Mouse (Mus musculus) kidney, postnatal 14 days (tissue): ENCODE measurements at regions not wholly inside any gene's neighbourhood (a gene's known extent, or its start where the extent isn't known, plus 50 kb on each side); places are given as distances from the start of the nearest gene placed in this dataset.

Experiments
- DNase-seq: peaks from one replicate; pipeline ENCODE4 v3.0.0; 2022; ENCODE audit warnings: mixed read lengths

DNA sequence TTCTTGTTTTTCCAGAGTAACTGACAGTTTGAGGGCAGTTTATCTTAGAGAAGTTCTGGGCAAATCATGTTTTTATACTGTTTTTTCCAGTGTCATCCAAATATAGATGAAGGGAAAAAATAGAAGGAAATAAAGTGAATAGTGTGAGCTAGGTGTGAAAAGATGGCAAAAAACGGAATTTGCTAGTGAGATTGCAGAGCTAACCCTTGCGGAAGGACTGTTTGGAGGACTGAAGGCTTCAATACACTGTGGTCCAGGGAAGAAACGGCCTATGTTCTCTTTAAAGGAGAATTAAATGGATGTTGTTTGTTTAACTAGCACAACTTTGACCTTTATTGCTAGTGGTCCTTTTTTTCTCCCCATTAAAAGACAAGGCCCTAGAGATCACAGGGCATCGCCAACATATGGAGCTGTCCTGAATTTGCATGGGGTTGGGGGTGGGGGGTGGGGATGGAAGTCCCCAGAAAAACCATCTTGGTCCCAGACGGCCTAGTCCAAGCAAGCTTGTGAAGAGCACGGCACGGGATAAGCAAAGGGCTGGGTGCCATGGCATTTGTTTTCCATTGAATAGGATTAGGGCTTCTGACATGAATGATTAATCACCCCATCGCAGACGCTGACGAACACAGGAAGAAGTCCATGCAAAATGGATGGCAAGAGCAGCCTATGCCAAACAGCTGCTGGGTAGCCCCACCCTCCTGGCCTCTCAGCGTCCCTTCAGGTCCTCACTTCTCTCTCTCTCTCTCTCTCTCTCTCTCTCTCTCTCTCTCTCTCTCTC lies 480.0 kb downstream of the Nuf2 start:
- DNase-seq = peak; percentile 18

DNA sequence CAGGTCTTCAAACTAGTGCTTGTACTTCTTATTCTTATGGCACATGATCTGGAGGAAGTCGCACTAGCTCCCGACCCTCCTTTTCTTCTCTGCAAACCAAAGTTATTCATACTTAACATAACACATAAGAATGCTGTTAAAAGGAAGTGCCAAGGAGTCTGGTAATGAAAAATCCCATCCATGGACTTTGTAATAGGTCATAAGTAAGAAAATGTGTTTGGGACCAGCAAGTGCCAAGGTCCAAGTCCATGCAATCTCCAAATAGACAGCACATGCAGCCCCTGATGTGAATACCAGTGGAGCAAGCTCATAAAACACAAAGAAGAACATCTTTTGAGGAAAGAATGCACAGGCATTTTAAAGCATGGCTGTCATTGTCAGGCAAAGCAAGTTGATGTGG lies 481.4 kb downstream of the Nuf2 start:
- DNase-seq = no peak

DNA sequence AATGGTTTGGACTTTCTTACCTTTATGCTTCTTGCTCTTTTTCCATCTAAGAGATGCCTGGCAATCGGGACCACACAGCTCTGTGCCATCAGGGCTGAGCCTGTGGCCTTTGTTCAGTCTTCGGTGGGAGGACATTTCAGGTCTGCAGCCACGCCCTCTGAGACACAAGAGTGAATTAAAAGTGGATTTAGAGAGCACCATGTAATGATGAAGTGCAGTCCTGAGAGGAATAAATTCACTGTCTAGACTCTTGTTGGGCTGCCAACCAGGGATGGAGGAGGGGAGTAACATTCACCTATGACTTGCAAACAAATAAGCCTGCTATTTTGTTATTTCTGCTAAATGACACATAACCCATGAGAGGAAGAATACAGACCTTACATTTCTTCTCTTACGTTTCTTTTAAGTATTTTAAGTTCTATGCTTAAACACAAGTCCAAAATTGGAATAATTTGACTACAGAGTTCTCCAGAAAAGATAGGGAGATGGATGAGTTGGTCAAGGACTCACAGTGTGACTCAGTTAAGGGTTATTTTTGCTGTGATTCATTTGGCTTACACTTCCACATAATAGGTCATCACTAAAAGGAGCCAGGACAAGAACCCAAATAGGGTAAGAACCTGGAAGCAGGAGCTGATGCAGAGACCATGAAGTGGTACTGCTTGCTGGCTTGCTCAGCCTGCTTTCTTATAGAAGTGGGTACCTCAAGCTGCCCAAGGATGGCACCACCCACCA lies 484.3 kb downstream of the Nuf2 start:
- DNase-seq = no peak

DNA sequence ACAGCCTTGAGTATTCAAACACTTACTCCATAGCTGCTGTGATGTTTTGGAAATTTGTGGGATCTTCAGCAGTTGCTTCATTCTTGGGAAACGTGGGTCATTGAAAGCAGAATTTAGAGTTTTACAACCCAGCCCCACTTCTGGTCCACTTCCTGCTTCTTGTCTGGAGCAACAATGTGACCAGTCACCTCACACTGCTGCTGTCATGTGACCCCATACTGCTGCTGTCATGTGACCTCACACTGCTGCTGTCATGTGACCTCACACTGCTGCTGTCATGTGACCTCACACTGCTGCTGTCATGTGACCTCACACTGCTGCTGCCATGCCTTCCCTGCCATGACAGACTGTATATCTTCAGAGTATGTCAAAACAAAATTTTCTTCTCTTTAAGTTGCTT lies 497.7 kb downstream of the Nuf2 start:
- no peak for DNase-seq

DNA sequence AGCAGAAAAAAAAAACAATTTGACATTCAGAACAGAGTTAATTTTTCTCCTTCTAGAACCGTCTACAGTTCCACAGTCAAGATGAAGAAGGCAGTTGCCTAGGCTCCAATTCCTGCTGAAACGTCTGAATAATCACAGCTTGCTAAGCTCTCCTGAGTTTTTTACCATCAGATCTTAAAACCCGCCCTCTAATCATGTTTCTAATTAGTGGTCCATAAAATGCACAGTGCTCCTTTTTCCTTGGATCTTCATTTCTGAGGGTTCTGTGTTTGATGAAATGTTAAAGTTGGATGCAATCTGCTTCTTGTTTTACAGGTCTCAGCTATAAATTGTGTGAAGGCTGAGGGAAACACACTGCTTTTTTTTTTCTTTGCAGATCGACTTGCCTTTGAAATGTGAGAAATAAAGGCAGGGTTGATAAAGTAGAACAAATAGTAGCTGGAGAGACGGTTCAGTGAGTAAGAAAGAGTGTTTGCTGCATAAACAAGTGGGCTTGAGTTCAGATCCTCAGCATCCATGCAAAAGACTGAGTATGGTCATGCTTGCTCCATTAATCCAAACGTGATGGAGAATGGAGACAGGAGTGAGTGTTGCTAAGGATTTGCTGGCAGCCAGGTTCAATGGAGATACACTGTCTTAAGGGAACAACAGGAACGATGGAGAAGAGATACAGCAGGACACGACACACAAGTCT lies 499.3 kb downstream of the Nuf2 start:
- DNase-seq = no peak

DNA sequence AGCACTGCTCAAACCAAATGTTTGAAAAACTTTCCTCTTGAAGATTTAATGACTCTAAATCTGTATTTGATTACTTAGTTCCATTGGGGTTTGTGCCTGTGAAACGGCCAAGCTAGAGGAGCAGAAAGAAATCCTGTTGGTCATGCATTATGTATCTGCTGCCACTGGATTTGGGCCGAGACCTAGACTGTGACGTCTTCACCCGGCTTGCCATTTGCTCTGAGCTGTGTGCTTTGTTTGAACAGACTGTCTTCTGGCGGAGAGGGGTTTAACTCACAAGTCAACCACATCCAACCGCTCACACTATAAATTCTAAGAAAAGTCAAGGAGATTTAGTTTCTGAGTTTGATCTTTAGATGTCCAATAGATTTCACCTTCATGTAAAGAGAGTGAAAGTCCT lies 503.6 kb downstream of the Nuf2 start:
- DNase-seq = no peak

DNA sequence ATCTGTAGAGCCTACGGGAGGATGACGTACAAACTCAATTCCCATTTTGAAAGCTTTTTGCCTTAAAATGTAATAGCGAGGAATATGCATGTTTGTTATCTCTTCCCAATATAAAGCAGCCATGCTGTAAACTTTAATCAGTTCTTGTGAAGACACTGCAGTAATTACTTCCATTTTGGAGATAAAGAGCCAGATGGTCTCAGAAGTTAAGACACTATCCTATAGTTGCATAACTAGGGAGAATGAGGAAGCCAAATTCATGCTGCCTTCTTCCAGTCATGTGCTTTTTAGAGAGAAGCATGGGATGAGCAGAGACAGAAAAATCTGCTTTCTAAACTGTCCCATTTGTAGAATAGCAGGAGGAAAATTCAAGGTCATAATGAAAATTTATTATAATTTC lies 504.0 kb downstream of the Nuf2 start:
- no peak for DNase-seq

DNA sequence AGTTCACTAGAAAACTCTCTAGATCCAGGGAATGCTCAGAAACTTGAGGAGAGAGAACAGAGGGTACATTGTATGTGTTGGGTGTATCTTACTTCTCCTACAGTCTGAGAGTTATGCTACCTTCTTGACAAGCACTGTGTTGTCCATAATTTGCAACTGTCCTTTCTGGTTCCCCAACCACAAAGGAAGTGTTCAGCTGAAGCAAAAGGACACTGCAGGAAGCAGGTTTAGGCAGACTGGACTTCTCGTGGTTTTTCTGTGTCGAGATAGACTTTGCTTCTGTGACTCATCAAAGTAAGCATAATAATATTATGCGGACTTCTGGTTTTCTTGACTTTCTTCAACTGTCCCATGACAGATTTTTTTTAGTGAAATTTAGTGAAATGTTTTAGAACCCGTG lies 506.7 kb downstream of the Nuf2 start:
- DNase-seq = no peak

DNA sequence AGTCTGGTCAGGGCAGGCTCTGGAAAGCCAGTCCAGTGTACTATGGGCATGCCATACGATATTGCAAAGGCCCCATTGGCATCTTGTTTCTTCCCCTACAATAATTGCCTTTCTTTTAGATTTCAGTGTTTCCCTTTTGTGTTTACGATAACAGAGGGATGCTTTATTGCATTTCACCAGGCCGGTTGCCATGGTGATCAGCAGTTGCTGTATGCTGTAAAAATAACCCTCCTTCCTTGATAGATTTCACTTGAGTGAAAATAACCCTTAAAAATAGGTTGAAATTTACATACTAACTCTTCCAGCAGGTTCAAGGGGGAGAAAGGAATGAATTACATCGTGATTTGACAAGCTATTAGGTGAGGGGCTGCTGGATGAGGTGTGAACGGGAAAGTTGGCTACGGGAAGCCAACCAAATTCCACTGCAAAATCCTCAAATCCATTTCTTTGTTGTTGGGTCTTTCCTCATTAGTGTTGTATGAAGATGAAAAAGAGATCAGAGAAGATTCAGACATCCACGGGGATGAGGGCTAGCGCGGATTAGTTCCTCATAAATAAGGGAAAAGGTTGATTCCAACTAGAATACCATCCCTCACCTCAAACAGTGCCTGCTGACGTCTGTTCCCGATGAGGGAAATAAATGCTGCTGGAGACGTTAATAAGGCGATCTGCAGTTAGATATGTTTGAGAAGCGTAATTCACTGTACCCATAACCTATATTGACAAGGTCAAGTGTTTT lies 539.6 kb downstream of the Nuf2 start:
- no peak for DNase-seq

DNA sequence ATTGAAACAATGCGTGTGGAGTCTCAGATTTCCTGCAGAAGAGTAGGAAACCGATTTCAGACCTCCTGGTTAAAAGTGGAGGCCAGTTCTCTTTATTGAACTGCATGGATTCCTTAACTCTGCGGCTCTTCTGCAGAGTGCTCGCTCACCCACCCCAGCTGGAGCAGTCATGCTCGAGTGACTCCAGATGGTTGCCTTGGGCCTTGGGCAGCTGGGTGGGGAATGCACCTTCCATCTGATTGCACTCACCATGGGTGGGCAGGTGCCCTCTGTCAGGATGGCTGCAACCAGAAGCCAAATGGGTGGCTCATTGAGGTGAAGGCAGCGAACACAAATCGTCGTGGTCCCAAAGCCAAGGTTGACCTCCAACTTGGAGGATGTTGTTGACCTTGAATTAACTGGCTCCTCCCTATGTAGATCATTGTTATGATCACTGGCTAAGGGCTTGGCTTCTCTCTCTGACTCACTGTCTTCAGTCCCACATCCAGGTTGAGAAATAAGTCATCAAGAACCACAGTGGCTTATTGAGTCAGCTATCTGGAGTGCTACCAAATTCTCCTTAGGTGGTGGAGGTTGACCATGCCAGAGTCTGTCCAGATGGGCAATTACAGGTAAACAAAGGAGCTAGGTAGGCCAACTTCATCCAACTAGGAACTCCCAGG lies 543.1 kb upstream of the Pbx1 start:
- DNase-seq = peak; percentile 10

DNA sequence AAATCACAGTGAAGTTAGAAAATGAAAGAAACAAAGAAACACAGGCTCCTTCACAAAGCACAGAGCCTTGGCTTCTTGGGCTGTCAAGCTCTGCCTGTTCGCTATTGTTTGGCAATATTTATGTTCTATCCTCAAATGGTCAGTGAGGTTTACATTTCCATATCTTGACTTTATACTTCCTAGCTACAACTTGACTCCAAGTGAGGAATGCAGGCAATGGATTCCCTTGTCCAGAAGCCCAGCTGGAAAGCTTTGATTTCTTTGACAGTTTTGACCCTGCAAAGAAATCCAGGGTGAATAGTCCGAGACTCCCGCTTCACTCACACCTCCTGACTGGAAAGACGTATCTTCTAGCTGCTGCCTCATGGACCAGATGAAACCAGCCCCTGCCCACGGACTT lies 537.3 kb upstream of the Pbx1 start:
- peak; percentile 36 for DNase-seq

DNA sequence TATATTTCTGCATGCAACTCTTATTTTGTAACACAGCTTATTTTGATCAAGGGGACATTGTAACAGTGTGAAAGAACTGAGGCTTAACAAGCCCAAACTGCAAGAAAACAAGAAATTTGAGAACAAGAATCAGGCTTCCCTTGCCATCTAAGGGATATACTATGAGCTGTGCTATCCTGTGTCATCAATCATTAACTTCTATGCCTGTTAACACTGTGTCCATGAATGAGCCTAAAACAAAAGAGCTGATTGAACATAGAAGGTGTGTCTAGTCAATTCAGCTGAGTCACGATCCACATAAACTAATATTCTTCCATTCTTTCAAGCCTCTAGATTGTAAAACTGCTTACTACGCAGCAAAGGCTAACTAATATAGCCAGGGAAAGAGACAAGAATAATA lies 535.3 kb upstream of the Pbx1 start:
- DNase-seq = no peak

DNA sequence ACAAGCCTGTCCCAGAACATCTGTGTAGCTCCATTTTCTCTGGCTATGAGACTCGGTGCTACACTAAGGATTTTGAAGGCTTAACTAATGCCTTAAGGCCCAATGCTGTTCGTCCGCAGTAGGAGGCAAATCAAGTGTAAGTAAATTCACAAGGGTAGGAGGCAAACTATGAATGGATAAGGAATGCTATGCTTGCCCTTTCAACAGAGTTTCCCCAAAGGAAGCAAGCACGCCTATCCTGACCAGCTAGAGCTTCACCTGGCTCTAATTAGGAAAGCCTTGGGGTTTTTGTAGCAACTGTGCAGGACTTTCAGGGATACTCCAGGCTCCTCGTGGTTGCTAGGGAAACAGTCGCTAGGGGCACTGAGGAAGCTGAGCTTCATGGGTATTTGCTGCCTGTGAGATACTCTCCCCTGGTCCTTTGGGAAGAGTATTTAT lies 532.4 kb upstream of the Pbx1 start:
- no peak for DNase-seq

DNA sequence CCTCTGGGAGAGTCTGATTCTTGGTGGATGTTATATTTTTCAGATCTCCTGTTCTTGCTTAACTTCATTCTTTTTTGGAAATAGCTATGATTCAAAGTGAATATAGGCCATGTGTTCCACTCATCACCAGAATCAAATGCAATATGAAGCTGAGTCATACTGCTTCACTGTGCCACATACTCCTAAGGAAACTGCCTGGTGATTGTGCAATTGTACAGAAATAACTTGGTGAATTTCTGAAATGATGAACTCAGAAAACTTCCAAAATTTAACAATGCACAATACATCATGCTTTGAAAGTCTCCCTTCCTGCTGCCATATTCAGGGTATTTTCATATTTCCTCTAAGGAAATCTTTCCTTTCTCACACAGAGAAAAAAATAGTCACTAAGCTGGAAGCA lies 518.9 kb upstream of the Pbx1 start:
- peak; percentile 6 for DNase-seq

DNA sequence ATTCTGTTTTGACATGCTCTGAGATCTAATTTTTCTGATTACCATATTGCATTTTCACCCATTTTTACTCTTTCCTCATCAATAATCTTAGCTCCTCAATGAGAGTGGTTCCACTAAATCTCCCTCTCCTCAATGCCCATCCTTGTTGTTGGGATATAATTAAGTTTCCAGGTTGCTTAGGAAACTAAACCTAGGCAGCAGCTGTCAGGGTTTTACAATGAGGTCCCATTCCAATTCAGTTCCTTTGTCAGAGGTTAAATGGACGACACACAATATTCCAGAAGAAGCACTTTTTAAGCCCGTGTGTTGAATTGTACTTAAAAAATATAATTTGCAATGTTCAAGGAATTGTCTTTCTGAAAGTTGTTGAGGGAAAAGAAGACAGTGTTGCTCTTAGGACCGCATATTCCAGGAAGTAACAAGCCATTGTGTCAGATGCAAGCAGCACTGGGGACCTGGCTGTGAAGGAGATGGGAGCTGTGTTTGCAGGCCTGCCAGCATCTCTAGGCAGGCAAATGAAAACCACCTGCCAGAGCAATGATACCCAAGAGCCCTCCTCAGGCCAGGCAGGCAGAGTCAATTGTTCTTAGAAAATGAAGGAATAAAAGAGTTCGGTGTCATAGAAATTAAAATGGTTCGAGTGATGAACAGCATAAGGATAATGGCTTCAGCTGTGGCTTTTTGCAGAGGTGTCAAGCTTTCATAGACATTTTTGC lies 492.2 kb upstream of the Pbx1 start:
- no peak for DNase-seq

DNA sequence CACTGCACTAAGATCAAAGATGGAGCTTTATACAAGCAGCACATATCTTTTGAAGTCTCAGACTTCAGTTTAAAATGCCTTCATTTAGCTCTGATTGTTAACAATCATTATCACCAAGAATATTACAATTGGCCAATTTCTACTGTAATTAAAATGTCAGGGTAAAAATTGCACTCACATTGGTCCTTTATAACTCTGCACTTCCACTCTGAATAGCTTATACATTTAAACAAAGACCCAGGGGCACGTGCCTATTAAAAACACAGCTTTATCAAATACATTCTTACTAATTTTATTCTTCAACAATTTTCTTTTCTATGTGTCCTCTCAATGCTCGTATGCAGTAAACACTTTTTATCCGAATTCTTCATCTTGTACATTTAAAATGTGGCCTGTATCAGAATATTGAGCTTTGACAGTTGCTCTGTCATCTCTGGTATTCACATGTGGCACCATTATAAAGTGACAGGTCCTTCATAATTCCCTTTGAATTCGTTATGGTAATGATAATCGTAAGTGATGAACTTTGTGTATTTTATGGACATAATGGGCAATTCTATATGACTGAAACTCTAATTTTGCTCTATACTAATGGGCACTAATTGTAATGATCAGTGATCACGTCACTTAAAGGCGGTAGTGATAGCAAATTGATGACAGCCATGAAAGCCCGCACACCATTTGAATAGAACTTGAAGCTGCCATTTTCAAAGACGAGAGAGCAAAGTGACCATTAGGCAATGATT lies 486.4 kb upstream of the Pbx1 start:
- DNase-seq = no peak

DNA sequence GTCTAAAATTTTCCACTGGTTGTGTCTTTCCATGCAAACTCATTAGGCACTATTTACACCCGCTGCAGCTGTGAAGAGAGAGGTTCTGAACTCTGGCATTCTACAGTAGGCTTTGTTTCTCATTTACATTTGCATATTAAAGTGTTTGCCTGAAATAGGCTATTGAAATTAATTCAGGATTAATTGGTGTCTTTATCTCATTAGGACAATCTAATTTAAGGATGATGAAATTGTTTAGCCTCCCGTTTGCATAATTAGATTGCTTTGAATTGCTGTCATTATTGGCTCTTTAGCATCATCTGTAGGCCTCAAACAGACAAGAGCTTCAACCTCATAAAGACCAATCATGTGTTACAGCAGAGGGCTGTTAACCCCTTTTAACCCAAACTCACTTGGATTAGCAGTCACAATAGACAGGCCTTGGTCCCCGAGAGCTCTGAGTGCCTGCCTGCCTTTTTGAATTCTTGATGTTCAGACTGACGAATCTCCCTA lies 476.7 kb upstream of the Pbx1 start:
- no peak for DNase-seq

DNA sequence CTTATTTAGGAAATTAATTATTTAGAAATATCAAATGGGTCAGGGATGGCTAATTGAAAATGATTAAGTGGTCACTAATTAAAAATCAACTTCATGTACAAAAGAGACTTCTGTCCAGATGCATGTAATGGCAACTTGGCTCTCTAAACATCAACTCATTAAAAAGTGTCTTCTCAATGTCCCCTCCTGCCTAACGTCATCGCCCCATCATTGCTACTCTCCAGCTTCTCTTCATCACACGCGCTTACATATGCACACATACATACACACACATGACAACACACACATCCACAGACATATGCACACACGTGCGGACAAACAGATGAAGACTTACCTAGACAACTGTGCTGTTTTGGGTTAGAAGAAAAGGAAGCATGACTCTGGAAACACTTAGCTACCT lies 476.1 kb upstream of the Pbx1 start:
- DNase-seq = no peak

DNA sequence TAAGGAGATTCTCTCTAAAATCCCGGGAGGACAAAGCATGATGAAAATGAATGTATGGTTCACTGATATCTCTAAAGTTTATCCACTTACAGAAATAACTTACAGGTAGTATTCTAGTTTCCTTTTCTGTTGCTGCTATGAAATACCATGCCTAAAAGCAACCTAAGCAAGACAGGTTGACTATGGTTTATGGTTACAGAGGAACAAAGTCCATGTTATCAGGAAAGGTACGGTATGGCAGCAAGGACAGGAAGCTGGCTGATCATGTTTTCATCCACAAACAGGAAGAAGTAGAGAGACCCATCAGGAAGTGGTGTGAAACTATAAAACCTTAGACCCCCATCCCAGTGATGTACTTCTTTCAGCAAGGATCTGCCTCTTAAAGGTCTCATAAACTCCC lies 466.4 kb upstream of the Pbx1 start:
- no peak for DNase-seq

DNA sequence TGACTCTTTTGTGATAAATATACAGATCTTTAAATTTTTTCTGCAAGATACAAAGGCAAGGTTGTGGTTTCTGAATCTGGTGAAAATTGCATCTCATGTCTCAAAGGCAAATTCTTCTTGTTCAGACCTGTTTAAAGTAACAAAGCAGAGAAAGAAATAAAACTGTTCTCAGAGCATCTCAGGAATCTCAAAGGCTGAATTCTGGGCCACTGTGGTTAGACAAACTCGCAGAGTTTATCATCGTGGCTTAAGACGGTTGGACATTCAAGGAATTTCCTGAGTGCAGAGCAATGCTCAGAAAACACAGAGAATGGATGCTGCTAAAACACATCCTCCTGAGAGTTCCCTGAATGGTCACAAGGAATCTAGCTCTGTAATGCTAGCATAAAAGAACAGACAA lies 429.5 kb upstream of the Pbx1 start:
- peak; percentile 3 for DNase-seq

DNA sequence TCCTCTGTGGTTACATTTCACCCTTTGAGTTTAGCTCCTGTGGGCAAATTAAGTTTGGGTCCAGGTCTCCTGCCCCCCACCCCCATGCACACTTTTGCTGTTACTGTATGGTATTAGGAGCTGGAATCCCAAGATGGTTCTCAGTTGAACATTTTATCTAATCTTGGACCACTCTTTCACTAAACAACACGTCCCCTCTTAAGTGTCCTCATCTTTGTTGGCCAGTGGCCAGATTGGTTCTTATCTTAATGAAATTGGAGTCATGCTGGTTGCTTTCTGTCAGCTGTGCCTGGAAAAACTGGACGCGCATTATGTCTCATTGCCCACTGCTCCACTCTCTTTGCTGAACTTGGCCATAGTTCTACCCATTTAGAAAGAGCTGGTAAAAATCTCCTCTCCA lies 391.1 kb upstream of the Pbx1 start:
- DNase-seq = no peak
